Mouse (Mus musculus): Measurements from ENCODE around the gene Rxfp3. TPM values are rescaled to one million over a fixed set of nuclear protein-coding genes. Genes with fewer than 3 reads are reported as not detected.

The Rxfp3 gene
- not detected in 2 replicates for polyA plus RNA-seq (2012)

DNA sequence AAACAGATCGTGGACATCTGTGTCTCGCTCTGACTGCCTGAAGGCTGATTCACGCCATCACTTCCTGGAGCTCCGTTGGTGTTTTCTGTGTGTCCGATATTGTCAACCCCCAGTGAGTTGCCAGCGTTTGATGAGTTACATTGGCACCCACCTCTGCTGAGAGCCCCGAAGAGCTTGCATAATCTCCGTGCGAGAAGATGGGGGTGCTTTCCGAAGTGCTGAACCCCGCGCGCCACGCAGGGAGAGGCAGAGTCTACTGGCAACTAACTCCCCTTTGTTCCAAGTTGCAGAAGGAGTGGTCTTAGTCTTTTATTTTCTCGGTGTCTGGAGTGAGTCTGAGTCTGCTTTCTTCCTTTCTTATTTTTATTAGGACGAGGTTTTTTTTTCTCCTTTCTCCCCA is at the start of gene Rxfp3:
Rxfp3 (minus strand) TSS at position 281 of the 400 bp plus-strand sequence.

DNA sequence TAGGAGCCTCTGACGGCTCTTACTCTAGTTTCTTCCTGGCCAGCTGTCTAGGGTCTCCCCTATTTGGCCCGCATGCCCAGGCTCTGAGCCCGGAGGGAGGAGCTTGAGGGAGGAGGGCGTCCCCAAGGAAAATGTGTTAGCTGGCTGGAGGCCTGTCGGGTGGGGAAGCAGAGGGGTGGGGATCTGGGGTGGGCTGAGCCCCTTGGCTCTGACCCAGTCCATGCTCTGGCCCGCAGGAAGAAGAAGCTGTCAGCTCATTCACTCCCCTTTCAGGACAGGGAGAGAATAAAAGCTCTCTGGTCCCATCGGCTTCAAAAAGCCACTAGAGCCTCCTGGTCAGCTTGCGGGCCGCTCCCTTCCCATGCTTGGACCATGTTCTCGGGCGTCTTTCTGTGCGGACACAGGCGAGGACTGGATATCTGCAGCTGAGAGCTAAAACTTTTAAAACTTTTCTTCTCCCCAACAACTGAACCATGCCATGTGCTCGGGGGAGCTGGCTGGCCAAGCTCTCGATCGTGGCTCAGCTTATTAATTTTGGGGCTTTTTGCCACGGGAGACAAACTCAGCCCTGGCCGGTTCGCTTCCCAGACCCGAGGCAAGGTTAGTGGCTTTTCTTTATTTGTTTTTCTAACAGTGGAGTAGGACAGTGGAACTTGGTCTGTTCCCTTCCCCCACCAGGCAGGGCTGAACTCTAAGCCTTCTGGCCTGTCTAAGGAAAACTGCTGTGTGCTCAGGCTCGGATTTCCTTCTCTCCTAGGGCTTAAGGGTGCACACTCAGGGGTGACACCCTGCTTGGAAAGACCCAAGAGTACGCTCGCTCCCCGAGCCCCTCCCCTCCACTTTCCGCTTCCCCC is 27.0 kb upstream of the Rxfp3 start, which contains the start of gene Adamts12:
Adamts12 (plus strand) TSS at position 233 of the 854 bp plus-strand sequence.

DNA sequence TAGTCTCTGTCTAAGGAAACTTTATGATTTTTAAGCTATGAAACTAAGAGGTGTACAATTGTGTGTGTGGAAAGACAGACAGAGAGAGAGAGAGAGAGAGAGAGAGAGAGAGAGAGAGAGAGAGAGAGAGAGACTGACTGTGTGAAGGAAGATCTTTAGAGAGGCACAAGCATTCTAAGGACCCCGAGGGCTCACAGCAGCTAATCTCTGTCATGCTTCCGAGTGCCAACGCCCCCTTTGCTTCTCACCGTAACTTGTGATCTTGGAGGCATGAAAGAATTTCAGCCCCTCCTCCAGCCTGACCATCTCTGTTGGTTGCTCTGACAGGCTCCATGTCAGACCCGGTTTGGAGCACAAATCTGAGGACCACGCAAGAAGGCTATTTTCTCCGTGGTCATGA is 37.4 kb downstream of the Rxfp3 start, which contains the start of gene Slc45a2:
Slc45a2 (plus strand) TSS at position 301 of the 400 bp plus-strand sequence.

Other genes with a start within 250 kb of the Rxfp3 start
- not detected in 2 replicates for gene C1qtnf3, start 85.7 kb downstream of the Rxfp3 start, polyA plus RNA-seq (2012)
- 1.3 and 2.3 TPM in 2 replicates for gene Amacr, start 56.2 kb downstream of the Rxfp3 start, polyA plus RNA-seq (2012)
- gene Slc45a2, start 37.3 kb downstream of the Rxfp3 start, polyA plus RNA-seq (2012), result not detected in 2 replicates
- 0.01 TPM in 1 of 2 replicates, not detected in the other for gene Adamts12, start 26.8 kb upstream of the Rxfp3 start, polyA plus RNA-seq (2012)